Comparison of ENCODE assay signal across 27 mouse cellular contexts in the genomic region with DNA sequence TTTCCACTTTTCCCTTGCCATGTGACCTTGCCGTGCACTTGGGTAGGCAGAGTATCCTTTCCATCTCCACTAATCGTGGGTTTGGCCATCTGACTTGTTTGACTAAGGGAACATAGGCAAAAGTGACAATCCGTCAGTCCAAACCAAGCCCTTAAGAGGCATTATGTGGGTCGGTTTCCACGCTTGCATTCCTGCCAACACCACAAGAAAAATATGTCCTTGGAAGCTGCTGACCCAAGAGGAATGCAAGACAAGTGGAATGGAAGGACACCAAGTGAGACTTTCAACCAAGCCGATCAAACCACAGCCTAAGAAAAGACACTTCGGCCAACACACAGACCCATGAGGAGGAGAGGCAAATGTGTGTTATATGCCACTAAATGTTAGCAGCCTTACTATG.
"Had no signal": no experiment of that assay in that cellular context is flagged by ENCODE, and none has a peak within 500 bp of the region (broad histone marks: within the 10 kb centered on the region; RNA-seq: fewer than 3 reads in every experiment).

No protein-coding gene starts in this region.

- H3K4me1 ChIP-seq: heart, embryonic 10.5 days; hindbrain, embryonic 10.5 days; hindbrain, embryonic 12.5 days; intestine, embryonic 15.5 days; kidney, embryonic 15.5 days; limb, embryonic 10.5 days; limb, embryonic 12.5 days; liver, embryonic 13.5 days; liver, embryonic 15.5 days had no signal

- H3K4me2 ChIP-seq: heart, embryonic 12.5 days; hindbrain, embryonic 12.5 days; hindbrain, embryonic 14.5 days; intestine, embryonic 15.5 days; kidney, embryonic 15.5 days; limb, embryonic 12.5 days; liver, embryonic 11.5 days; liver, embryonic 13.5 days; liver, embryonic 15.5 days had no signal

- H3K27ac ChIP-seq: gastrocnemius, adult 2 months; heart, embryonic 10.5 days; hindbrain, embryonic 10.5 days; hindbrain, embryonic 12.5 days; hindbrain, embryonic 14.5 days; intestine, embryonic 15.5 days; kidney, embryonic 15.5 days; layer of hippocampus, adult 2 months; left cerebral cortex, adult 2 months; limb, embryonic 10.5 days; limb, embryonic 12.5 days; liver, embryonic 13.5 days; liver, embryonic 15.5 days had no signal

- ATAC-seq: hindbrain, embryonic 16.5 days; inflammation-experienced regulatory T-cells, adult 6 months; intestine, embryonic 15.5 days; intestine, postnatal 0 days had no signal

- DNase-seq: gastrocnemius, adult 2 months; gastrocnemius, postnatal 10 days; gastrocnemius, postnatal 25 days; heart, postnatal 10 days; heart, postnatal 4 days; kidney, adult 8-10 months; kidney, postnatal 10 days; kidney, postnatal 25 days; kidney, postnatal 4 days; liver; liver, embryonic 13.5 days had no signal

- H3K36me3 ChIP-seq: heart, embryonic 10.5 days; heart, embryonic 12.5 days; hindbrain, embryonic 10.5 days; hindbrain, embryonic 12.5 days; intestine, embryonic 15.5 days; kidney, embryonic 15.5 days; limb, embryonic 10.5 days; limb, embryonic 12.5 days; liver, embryonic 13.5 days; liver, embryonic 15.5 days had no signal

- H3K4me3 ChIP-seq: gastrocnemius, adult 2 months; heart, embryonic 10.5 days; heart, embryonic 12.5 days; hindbrain, embryonic 10.5 days; hindbrain, embryonic 12.5 days; intestine, embryonic 15.5 days; kidney, embryonic 15.5 days; layer of hippocampus, adult 2 months; left cerebral cortex, adult 2 months; limb, embryonic 10.5 days; limb, embryonic 12.5 days; liver, embryonic 13.5 days; liver, embryonic 15.5 days had no signal

- H3K9ac ChIP-seq: heart, embryonic 12.5 days; hindbrain, embryonic 12.5 days; hindbrain, embryonic 14.5 days; intestine, embryonic 15.5 days; kidney, embryonic 15.5 days; limb, embryonic 12.5 days; liver, embryonic 13.5 days; liver, embryonic 15.5 days had no signal

- H3K27me3 ChIP-seq: heart, embryonic 12.5 days; hindbrain, embryonic 12.5 days; intestine, embryonic 15.5 days; kidney, embryonic 15.5 days; limb, embryonic 12.5 days; liver, embryonic 13.5 days; liver, embryonic 15.5 days had no signal

- H3K9me3 ChIP-seq: heart, embryonic 10.5 days; heart, embryonic 12.5 days; hindbrain, embryonic 10.5 days; hindbrain, embryonic 12.5 days; intestine, embryonic 15.5 days; kidney, embryonic 15.5 days; limb, embryonic 10.5 days; limb, embryonic 12.5 days; liver, embryonic 13.5 days; liver, embryonic 15.5 days had no signal
